Mouse (Mus musculus) erythroid progenitor cell, adult 5-6 weeks (primary cell): ENCODE measurements around the gene Il1r2. TPM values are rescaled to one million over a fixed set of nuclear protein-coding genes. Genes with fewer than 3 reads are reported as not detected.

Experiments
- ATAC-seq: replicated peaks from 2 replicates; pipeline ENCODE4 v1.8.0; 2016; ENCODE audit warnings: moderate number of reproducible peaks, mild to moderate bottlenecking, moderate TSS enrichment, inconsistent platforms; ENCODE audit not compliant: poor library complexity, low FRiP score, severe bottlenecking
- total RNA-seq, 2 experiments: library from RNA; stranded (forward) in 1 of 2; stranded (reverse) in 1 of 2; fragments of 150-400 nt in 1 of 2; fragments of 186-747, 209-891 nt in 1 of 2; gene quantifications; 2 replicates each; pipeline versions ENCODE4 v1.2.3 to v1.2.4; 2015 to 2017; ENCODE audit warnings: low replicate concordance in 2 of 2

The Il1r2 gene
- total RNA-seq, 2 experiments from 2014 or later = 1.6 to 6.7 TPM

DNA sequence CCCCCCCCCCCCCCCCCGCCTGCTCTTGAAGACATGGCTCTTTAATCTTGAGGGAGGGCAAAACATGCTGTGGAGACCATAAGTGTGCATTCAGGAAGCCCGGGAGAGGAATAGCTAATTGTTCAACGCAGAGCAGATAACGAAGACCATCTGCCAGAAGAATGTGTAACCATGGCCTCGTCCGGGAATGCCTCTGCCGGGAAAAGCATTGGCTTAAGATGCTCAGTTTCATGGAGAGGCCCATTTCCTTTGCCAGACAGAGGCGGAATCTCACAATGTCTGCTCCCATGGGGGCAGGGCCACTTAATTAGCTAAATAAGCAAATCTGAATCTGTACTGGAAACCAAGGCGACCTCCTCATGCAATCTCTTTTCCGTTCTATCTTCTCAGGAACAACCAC is 43.7 kb downstream of the Il1r2 start:
- ATAC-seq = no peak

DNA sequence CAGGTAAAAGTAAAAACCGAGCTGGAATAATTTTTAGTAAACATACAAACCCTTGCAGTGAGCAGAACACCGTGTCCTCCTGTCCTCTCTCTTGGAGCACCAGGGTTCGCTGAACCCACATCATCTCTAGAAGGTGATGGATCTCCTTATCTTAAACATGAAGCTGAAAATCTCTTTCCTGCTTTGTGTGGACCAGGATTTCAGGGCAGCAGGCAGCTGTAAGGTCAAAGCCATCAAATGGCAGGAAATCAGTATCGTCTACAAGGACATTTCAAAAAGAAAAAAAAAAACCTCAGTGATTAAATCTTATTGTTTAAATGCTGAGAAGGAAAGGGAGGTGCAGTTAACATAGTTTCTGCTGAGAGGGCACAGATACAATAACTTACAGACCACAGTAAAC is 50.4 kb downstream of the Il1r2 start:
- ATAC-seq = no peak

DNA sequence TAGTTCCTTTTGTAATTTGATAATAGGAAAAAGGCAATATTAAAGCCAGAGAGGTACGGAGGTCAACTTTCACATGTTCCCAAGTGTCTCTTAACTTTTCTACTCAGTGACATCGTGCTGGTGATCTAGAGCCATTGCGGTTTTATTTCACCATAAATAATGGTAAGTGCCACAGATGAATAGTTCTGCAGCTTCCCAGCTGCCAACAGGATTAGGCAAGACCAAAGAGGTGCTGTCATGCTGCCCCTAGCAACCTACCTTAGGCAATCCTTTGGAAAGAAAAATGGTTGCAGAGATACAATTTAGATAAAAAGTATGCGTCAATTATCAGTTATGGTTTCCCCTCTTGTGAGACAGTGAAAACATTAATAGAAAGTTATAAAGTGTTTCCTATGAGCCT is 54.6 kb downstream of the Il1r2 start:
- no peak for ATAC-seq

DNA sequence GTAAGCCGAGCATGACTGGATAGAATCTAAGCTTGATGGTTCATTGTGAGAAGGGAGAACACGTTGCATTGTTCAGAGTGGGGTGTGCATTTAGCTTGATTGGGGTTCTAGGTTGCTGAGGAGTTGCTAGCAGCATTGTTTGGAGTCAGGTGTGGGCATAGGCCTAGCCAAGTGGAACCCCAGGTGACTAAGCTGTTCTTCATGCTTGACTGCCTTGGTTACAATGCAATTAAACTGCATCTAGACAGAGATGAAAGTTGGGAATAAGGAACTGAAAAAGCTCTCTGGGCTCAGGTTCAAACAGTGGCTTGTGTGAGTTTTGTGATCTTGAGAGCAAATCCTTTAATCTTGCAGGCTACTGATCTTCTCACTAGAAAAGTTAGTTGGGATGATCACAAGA is 55.4 kb downstream of the Il1r2 start:
- no peak for ATAC-seq

DNA sequence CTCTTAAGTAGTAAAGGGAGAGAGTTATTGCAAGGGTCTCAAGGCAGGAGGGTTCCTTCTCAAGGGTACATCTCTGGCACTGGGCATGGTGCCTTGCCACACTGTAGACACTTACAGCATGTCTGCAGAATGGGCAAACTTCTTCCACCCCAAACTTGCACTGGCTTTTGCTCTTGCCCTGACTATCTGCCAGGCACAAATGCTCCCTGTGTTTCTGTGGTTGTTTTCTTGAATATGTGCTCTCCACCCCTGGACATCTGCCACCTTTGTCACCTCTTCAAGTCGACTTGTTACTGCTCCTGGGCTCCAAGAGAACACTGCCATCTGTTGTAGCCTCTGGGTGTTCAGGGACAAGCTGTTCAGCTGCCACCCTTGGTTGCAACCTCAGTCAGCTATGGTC is 57.8 kb downstream of the Il1r2 start:
- no peak for ATAC-seq

DNA sequence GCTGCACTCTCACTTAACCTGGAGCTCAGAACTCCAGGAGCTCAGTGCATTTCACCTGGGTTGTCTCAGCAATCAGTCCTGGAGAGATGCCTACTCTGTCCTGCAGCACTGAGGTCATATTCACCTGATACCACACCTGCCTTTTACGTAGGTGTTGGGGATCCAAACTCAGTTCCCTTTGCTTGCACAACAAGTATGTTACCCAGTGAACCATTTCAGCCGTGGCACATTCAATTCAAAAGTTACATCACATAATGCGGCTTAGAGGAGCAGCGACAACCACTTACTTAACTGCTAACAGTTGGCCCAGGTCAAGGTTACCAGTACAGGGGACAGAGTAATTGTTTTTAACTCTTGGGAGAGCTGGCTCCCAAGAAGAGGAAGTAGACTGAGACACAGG is 58.8 kb downstream of the Il1r2 start:
- ATAC-seq = no peak

DNA sequence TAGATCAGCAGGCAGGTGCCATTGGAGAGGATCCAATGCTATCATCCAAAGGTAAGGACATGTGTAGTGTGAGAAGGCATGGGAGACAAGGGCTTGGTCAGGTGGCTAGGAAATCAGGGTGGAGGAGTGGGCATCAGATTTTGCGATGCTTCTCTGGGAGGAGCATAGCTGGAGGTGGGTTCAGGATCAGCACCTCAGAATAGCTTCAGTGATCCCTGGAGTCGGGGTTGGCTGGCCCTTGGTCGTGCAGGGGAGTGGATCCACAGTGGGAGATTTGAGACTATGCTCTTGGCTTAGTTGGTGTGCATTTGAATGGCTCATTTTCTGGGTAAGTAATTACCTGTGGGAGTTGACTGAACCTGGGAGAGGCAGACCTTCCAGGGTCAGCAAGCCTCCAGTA is 59.7 kb downstream of the Il1r2 start:
- ATAC-seq = no peak

DNA sequence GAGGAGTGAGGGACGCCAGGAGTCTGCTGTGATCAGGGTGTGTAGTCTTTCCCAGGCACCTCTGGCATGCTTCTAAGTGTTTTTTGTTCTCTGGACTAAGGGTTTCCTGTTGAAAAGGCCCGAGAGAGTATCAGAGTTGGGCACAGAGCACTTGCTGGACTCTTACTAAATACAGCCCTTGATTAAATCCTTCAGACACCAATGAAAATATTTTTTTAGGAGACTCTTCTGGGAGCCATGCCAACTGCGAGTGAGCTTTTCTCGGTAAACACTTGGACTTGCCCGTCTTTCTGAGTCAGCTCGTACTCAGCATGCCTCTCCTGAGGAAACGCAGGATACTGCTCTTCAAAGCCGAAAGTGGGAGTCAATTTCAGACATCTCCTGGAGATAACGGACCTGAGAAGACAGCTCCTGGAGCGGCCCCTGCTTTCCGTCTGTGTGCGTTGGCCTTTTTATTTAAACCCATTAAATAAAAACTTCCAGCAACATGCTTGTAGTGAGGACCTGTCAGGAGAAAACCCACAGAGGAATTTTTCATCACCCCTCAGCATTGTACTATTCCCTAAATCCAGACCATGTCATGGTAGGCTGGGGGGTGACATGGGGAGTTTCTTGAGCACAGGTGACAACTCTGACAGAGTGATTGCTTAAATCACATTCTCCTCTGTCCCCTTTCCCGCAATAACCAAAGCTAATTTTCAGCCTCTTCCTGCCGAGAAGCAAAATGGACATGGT is 66.1 kb downstream of the Il1r2 start:
- ATAC-seq = no peak

DNA sequence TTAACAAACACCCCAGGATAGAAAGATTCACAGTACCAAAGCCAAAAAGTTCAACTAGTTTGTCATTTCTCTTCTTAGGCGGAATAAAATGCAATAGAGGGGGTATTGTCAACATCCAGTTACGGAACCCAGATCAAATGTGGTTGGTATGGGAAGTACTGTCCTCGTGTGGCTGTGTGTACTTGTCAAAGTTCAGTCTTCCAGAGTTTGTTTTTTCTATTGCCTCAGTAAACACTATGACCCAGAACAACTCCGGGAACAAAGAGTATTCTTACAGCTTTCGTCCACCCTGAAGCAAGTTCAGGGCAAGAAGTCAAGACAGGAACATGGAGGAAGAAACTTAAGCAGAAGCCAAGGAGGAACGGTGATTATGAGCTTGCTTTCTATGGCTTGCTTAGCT is 82.2 kb downstream of the Il1r2 start:
- ATAC-seq = no peak

DNA sequence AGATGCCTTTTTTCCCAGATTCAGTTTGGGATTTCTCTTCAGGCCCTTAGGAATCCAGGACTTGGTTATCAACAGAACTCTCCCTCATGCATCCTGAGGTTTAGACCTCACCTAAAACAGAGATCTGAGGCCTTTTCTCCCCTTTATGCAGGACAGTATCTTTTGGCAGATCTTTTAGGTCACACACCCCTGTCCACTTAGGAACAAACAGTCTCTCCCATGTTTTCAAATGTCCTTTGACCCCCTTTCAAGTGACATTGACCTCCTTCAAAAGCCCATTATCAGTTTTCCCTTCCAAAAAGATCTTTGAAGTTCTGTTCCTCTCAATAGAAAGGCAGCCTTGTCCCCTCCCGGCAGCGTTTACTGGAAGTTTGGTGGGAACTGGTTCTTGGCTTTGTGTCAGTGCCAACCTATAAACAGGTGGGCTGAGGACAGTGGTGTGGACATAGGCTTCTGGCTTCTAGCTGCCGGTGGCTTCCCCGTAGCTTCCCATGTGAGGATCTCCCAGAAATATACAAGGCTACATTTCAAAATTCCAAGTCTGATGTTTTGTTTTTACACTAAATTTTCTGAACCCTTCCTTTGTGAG is 89.5 kb downstream of the Il1r2 start:
- no peak for ATAC-seq

DNA sequence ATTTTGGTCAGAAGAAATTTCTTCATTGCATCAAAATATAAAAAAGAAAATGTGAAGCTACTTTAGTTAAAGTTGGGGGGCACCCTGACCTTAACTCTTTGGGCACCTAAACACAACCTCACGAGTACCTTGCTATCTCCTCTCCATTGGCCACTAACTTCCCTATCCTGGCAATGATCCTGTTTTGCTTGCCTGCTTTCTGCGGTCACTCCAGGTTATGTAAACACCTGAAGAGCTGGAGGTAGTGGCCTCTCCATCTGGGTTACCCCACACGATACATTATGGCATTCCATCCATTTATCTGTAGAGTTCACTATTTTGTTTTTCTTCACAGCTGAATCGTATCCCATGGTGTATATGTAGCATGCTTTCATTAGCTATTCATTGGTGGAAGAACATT is 90.5 kb downstream of the Il1r2 start:
- no peak for ATAC-seq

DNA sequence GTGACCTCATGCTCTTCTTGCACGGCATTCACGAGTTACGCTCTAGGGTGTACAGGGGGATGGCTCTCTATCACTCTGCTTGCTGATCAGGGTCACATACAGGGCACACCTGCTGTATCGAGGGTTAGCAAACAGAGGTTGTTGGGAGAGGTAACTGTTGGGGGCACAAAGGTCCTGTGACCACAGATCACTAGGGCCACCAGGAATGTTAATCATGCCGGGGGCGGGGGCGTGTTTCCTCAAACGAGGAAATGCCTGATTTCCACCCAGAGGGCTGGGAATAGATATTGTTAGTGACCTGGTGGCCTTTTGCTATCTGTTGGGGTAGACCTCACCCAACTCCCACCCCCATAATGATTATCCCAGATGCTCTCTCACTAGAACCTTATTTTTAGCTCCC is 93.7 kb downstream of the Il1r2 start:
- ATAC-seq = no peak

DNA sequence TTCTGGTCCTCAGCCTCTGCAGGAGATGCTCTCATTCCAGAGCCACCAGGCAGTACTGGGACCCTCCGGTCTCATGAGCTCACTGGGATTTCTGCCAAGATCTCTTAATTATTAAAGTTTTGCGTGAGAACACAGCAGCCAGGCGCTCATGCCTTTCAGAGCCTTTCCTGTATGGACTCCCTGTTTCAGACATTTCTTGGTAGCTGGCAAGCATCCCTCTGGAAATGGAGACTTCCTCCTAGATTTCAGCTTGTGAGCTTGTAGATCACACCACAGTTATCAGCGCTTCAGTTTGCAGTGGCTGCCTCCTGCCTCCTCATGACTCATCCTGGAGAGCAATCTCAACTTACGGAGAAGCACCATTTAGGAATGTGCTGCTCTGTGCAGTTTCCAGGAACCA is 98.0 kb downstream of the Il1r2 start:
- ATAC-seq = no peak

DNA sequence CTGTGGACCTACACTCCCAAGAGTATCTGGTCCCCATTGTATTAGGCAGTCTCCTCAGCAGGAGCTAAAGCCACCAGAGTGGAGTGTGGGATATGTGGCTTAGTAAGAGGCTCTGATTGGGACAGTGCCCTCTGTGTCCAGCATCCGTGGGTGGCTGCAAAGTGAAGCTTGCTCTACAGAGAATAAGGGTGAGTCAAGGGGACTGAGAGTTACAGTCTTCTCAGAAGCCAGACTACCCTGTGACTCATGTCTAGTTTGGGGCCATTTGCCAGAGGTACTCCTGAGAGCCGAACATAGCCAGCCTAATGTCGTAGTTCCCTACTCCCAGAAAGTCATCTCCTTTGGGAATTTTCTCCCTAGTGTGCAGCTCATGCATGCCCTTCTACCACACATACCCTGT is 100.3 kb downstream of the Il1r2 start:
- no peak for ATAC-seq

Other genes starting within 250 kb of the Il1r2 start
- 15.9 and 28.1 TPM in 2 replicates for gene Map4k4, start 173.2 kb upstream of the Il1r2 start, total RNA-seq (2015; ENCODE audit: low replicate concordance)
- 13.2 and 28.7 TPM in 2 replicates for gene Map4k4, start 173.2 kb upstream of the Il1r2 start, total RNA-seq (2017; ENCODE audit: low replicate concordance)
- gene Il1r1, start 151.0 kb downstream of the Il1r2 start, total RNA-seq (2015; ENCODE audit: low replicate concordance) = 4.7 and 5.0 TPM in 2 replicates
- gene Il1r1, start 151.0 kb downstream of the Il1r2 start, total RNA-seq (2017; ENCODE audit: low replicate concordance) = 5.8 and 9.7 TPM in 2 replicates